Mouse (Mus musculus): ENCODE measurements around the gene Top3a. TPM values are rescaled to one million over a fixed set of nuclear protein-coding genes. Genes with fewer than 3 reads are reported as not detected.

The Top3a gene
- polyA plus RNA-seq (2021; fragmentation: Nextera tagmentation), result 1.9 TPM in 2 replicates
- long read RNA-seq, experiment 1, transcript Top3a-201 (19 exons, 3,741 nt), result major isoform, 9 of 15 reads
- long read RNA-seq, experiment 1, partial matches to known transcripts, result 3 of 15 reads
- long read RNA-seq, experiment 1, other reads (novel, unspliced or antisense), result 3 of 15 reads
- long read RNA-seq, experiment 2, partial matches to known transcripts, result 1 of 3 reads
- long read RNA-seq, experiment 2, other reads (novel, unspliced or antisense), result 0 of 3 reads

GRCm38 (mm10) chr11:60776829-60777740 lies at the start of gene Top3a, which contains the start of gene Smcr8:
TSS of gene Top3a (minus strand) at chr11:60777365.
TSS of gene Smcr8 (plus strand) at chr11:60777524.

GRCm38 (mm10) chr11:60811618-60812017 lies 34.5 kb upstream of the Top3a start, which contains the start of gene Shmt1:
TSS of gene Shmt1 (minus strand) at chr11:60811718.

GRCm38 (mm10) chr11:60728260-60728761 lies 48.9 kb downstream of the Top3a start, which contains the start of gene Mief2:
TSS of gene Mief2 (plus strand) at chr11:60728398.

DNA sequence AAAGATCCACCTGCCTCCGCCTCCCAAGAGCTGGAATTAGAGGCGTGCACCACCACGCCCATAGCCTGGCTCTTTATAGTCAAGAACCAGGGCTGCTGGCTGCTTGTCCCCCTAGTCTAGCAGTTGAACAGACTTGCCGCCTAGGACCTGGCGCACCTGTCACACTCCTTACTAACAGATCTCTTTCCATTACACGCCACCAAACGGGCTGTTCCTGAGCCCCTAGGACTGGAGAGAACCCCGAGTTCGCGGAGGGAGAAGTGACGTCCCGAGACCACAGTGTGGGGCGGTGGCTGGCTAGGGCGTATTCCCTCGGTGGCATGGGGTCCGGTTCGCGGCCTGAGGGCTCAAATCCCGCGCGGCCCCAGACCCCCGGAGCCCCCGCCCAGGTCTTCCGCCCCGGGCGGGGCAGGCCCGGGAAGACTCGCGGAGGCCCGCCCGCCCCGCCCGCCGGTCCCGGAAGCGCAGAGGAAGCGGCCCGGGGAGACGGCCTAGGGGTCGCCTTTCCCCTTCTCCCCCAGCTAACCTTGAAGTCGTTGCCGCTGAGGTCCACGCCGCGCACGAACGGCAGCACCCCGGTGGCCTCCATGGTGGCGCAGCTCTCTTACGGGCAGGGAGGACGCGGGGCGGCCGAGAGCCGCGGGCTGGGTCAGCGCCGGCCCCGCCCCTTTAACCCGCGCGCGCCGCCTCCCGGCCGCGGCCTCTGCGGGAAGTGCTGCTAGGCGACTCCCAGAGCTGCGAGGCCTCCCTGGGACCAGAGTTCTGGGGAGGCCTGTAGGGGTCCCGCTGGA lies 50.4 kb downstream of the Top3a start, which contains the start of gene Flii:
TSS of gene Flii (minus strand) at position 663 of the 791 bp plus-strand sequence.

DNA sequence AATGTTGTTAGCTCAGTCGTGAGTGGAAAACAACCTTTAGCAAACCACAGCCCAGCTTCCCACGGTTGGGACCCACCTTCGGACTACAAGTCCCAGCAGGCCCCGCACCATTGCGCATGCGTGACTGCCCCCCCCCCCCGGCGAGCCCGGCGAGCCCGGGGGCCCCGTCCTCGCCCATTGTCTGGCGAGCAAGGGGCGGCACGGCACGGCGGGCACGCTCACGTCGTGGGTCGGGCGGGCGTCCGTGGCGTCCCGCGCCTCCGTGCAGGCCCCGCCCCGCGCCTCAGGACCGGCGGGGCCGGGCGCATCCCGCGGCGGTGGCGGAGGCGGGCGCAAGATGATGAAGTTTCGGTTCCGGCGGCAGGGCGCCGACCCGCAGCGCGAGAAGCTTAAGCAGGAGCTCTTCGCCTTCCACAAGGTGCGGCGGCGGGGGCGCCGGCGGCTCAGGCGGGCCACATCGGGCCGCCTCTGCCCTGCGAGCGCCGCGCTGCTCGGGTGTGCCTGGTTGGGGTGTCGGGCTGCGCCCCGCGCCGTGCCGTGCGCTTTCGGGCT lies 77.6 kb downstream of the Top3a start, which contains the start of gene Llgl1:
TSS of gene Llgl1 (plus strand) at position 200 of the 552 bp plus-strand sequence.

Other genes with a start within 250 kb of the Top3a start
- 25.8 and 28.9 TPM in 2 replicates for gene Alkbh5, start 241.0 kb downstream of the Top3a start, polyA plus RNA-seq (2021; fragmentation: Nextera tagmentation)
- 14.7 and 16.7 TPM in 2 replicates for gene Llgl1, start 77.6 kb downstream of the Top3a start, polyA plus RNA-seq (2021; fragmentation: Nextera tagmentation)
- 28.5 and 33.9 TPM in 2 replicates for gene Flii, start 50.1 kb downstream of the Top3a start, polyA plus RNA-seq (2021; fragmentation: Nextera tagmentation)
- gene Mief2, start 49.0 kb downstream of the Top3a start, polyA plus RNA-seq (2021; fragmentation: Nextera tagmentation), result 5.0 and 11.5 TPM in 2 replicates
- gene Smcr8, start 159 bp upstream of the Top3a start, polyA plus RNA-seq (2021; fragmentation: Nextera tagmentation), result 4.9 and 8.2 TPM in 2 replicates
- 1.1 and 1.8 TPM in 2 replicates for gene Shmt1, start 34.4 kb upstream of the Top3a start, polyA plus RNA-seq (2021; fragmentation: Nextera tagmentation)
- gene Dhrs7b, start 53.3 kb upstream of the Top3a start, polyA plus RNA-seq (2021; fragmentation: Nextera tagmentation), result 32.2 and 40.8 TPM in 2 replicates
- 39.2 and 44.9 TPM in 2 replicates for gene Tmem11, start 101.9 kb upstream of the Top3a start, polyA plus RNA-seq (2021; fragmentation: Nextera tagmentation)
- gene Natd1, start 137.4 kb upstream of the Top3a start, polyA plus RNA-seq (2021; fragmentation: Nextera tagmentation), result 7.3 and 11.1 TPM in 2 replicates
- gene Map2k3, start 154.7 kb upstream of the Top3a start, polyA plus RNA-seq (2021; fragmentation: Nextera tagmentation), result 11.1 and 11.5 TPM in 2 replicates
- gene Kcnj12, start 245.2 kb upstream of the Top3a start, polyA plus RNA-seq (2021; fragmentation: Nextera tagmentation), result 2.7 and 8.1 TPM in 2 replicates